ENCODE assay signal across 8 mouse cellular contexts in the genomic region with DNA sequence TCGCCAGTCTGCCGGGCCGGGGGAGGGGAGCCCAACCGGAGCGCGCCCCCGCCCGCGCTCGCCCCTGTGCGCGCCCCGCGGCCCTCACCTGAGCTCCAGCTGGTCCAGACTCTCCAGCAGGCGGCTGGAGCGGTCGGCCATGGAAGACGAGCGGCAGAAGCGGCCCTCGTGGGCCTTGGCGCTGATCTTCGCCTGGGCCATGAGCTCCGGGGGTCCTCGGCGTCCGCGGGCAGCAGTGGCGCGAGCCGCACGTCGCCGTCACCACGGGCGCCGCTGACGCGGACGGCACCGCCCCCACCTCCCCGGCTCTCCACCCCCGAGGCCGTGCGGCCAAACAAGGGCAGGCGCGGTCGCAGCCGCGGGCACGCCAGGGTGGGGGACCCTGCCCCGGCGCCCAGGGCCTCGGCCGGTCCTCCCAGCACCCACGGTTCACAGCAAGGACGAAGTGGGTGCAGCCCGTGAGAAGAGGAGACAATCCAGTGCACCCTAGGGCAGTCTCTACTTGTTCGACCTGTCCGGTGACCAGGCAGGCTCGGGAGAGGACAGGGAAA. TPM values are rescaled to one million over a fixed set of nuclear protein-coding genes. Genes with fewer than 3 reads are reported as not detected.
DNase-seq lines count a peak whose midpoint lies in the region; ATAC-seq and TF ChIP-seq lines count a peak whose summit lies in the region.

TSS of gene Bag2 (minus strand) at position 305 of the 551 bp plus-strand sequence.

- H3K4me3 ChIP-seq in bone marrow macrophage, adult 2 months (ENCODE audit: insufficient read depth, low read length) = peak within 1 kb of the TSS; percentile 94
- peak within 1 kb of the TSS; percentile 88 for H3K4me3 ChIP-seq in heart, embryonic 13.5 days
- H3K4me3 ChIP-seq in kidney, postnatal 0 days (replicated peaks; ENCODE audit: low read depth, low read length) = peak within 1 kb of the TSS; percentile 60
- peak within 1 kb of the TSS; percentile 74 for H3K4me3 ChIP-seq in neural tube, embryonic 15.5 days (replicated peaks)

- peak within 1 kb of the TSS; percentile 95 for H3K9ac ChIP-seq in heart, embryonic 13.5 days
- peak within 1 kb of the TSS; percentile 75 for H3K9ac ChIP-seq in kidney, postnatal 0 days (ENCODE audit: low read depth, low read length)
- peak within 1 kb of the TSS; percentile 84 for H3K9ac ChIP-seq in neural tube, embryonic 15.5 days (replicated peaks)

- peak within 1 kb of the TSS; percentile 92 for H3K4me2 ChIP-seq in heart, embryonic 13.5 days
- H3K4me2 ChIP-seq in kidney, postnatal 0 days (ENCODE audit: low read length) = peak within 1 kb of the TSS; percentile 79
- H3K4me2 ChIP-seq in neural tube, embryonic 15.5 days = peak within 1 kb of the TSS; percentile 81

- H3K36me3 ChIP-seq in heart, embryonic 13.5 days = peaks cover 29% of the 10 kb centered on the region
- H3K36me3 ChIP-seq in kidney, postnatal 0 days (ENCODE audit: insufficient read depth, low read length) = 0 out of 2 replicates have a peak, but pooled peaks cover 12% of the 10 kb centered on the region
- H3K36me3 ChIP-seq in neural tube, embryonic 15.5 days = peaks cover 10% of the 10 kb centered on the region; the same call in 1 of the 2 replicates

- H3K27ac ChIP-seq in bone marrow macrophage, adult 2 months (ENCODE audit: insufficient read depth, low read depth, low read length) = peak within 1 kb of the TSS; percentile 11; the same call in 1 of the 2 replicates
- H3K27ac ChIP-seq in heart, embryonic 13.5 days (replicated peaks) = peak within 1 kb of the TSS; percentile 80
- peak within 1 kb of the TSS; percentile 88 for H3K27ac ChIP-seq in kidney, postnatal 0 days
- H3K27ac ChIP-seq in neural tube, embryonic 15.5 days (replicated peaks) = peak within 1 kb of the TSS; percentile 60

- no peaks in the 10 kb centered on the region for H3K27me3 ChIP-seq in heart, embryonic 13.5 days (replicated peaks)
- H3K27me3 ChIP-seq in kidney, postnatal 0 days (ENCODE audit: insufficient read depth, low read length) = no peaks in the 10 kb centered on the region
- H3K27me3 ChIP-seq in neural tube, embryonic 15.5 days (replicated peaks) = no peaks in the 10 kb centered on the region

- under 1% methylated on average over 59 of the region's 61 CpGs for WGBS in heart, embryonic 13.5 days
- WGBS in kidney, postnatal 0 days = under 1% methylated on average over 56 of the region's 61 CpGs
- under 1% methylated on average over 61 of the region's 61 CpGs for WGBS in neural tube, embryonic 15.5 days

- H3K9me3 ChIP-seq in heart, embryonic 13.5 days = no peaks in the 10 kb centered on the region
- H3K9me3 ChIP-seq in kidney, postnatal 0 days (replicated peaks; ENCODE audit: low read length) = no peaks in the 10 kb centered on the region
- H3K9me3 ChIP-seq in neural tube, embryonic 15.5 days (replicated peaks) = no peaks in the 10 kb centered on the region

- no peak for TF ChIP-seq POLR2A in bone marrow macrophage, adult 2 months (IDR thresholded peaks at IDR 0.05; ENCODE audit: borderline replicate concordance, low read depth, low read length)

- DNase-seq in CD4-positive helper T cell, adult 2 months (ENCODE audit: low read depth, low spot score) = peak; percentile 59
- DNase-seq in kidney, postnatal 0 days (ENCODE audit: low spot score) = peak; percentile 53
- DNase-seq in lung, adult 18-20 months = peak; percentile 59 to 72
- DNase-seq in thymus, adult 18-20 months = peak; percentile 23 to 39

- H3K4me1 ChIP-seq in bone marrow macrophage, adult 2 months (ENCODE audit: control insufficient read depth, insufficient read depth, low read length) = peaks cover 3% of the 10 kb centered on the region
- H3K4me1 ChIP-seq in heart, embryonic 13.5 days = peaks cover 37% of the 10 kb centered on the region
- H3K4me1 ChIP-seq in kidney, postnatal 0 days (replicated peaks; ENCODE audit: insufficient read depth, low read length) = peaks cover 4% of the 10 kb centered on the region; the same call in 1 of the 2 replicates
- peaks cover 26% of the 10 kb centered on the region for H3K4me1 ChIP-seq in neural tube, embryonic 15.5 days

- TF ChIP-seq CTCF in bone marrow macrophage, adult 2 months (IDR thresholded peaks at IDR 0.05; ENCODE audit: low read depth, low read length) = no peak
- peak; percentile 23; the same call in 1 of the 2 replicates for TF ChIP-seq CTCF in kidney, postnatal 0 days (IDR thresholded peaks at IDR 0.05; ENCODE audit: low read depth)

- peak; percentile 56 for ATAC-seq in erythroblast, adult 5-6 weeks (replicated peaks; ENCODE audit: low FRiP score, poor library complexity, severe bottlenecking)
- ATAC-seq in heart, embryonic 13.5 days (ENCODE audit: extremely low read depth, insufficient number of reproducible peaks, low FRiP score, low TSS enrichment) = peak; percentile 68; the same call in 1 of the 2 replicates
- peak; percentile 82 for ATAC-seq in kidney, postnatal 0 days (replicated peaks; ENCODE audit: low FRiP score, low read depth)
- peak; percentile 85 for ATAC-seq in neural tube, embryonic 15.5 days (ENCODE audit: low FRiP score)

RNA-seq across cellular contexts. Expression of gene Bag2, which starts in this region (rescaled TPM):
- polyA plus RNA-seq in bone marrow macrophage, adult 2 months (2012; ENCODE audit: insufficient read depth, insufficient read length, missing spikeins) = 1.1 and 2.0 TPM in 2 replicates
- total RNA-seq in erythroblast, adult 5-6 weeks (2015; ENCODE audit: low replicate concordance) = 10.8 and 17.6 TPM in 2 replicates
- 7.1 and 9.0 TPM in 2 replicates for total RNA-seq in erythroblast, adult 5-6 weeks (2017; ENCODE audit: low replicate concordance)
- 69.4 and 82.4 TPM in 2 replicates for polyA plus RNA-seq in heart, embryonic 13.5 days (2015; fragmentation: Nextera tagmentation; extraction: Ambion mirVana)
- polyA plus RNA-seq in kidney, postnatal 0 days (2015; fragmentation: Nextera tagmentation; extraction: Ambion mirVana) = 76.9 and 81.0 TPM in 2 replicates
- 24.2 and 29.9 TPM in 2 replicates for polyA plus RNA-seq in neural tube, embryonic 15.5 days (2015; fragmentation: Nextera tagmentation; extraction: Ambion mirVana)

Comparison
In these comparisons a context has a peak if more than half of its experiments do, and no peak if none do; other contexts are left out.
1. Peak in every context shown above with its lines: DNase-seq, ATAC-seq, H3K4me3 ChIP-seq and H3K27ac ChIP-seq.
2. H3K27ac ChIP-seq: peak in every context shown above with its lines; median percentile 88 in kidney, postnatal 0 days; 80 in heart, embryonic 13.5 days; 60 in neural tube, embryonic 15.5 days; 11 in bone marrow macrophage, adult 2 months.